Comparison of ENCODE assay signal across 29 mouse cellular contexts in the genomic region with DNA sequence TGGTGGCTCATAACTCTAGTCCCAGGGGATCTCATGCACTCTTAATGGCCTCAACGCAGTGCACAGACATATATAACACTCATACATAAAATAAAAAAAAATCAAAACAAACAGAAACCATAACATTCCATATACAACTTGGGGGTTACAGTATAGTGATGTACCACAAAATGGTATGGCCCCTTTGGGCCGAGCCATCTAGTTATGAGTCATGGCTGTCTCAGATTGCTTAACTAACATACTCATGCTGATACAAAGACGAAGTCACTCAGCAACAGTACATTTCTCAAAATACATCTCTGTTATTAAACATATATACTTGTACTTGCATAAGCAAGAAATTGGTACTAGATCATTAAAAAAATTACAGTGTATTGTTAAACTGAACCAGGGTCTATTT. TPM values are rescaled to one million over a fixed set of nuclear protein-coding genes. Genes with fewer than 3 reads are reported as not detected.
"Had no signal": no experiment of that assay in that cellular context is flagged by ENCODE, and none has a peak within 500 bp of the region (broad histone marks: within the 10 kb centered on the region; RNA-seq: fewer than 3 reads in every experiment).

No protein-coding gene starts in this region.

- H3K27ac ChIP-seq: gastrocnemius, adult 2 months; heart, embryonic 10.5 days; hindbrain, embryonic 10.5 days; hindbrain, embryonic 12.5 days; hindbrain, embryonic 14.5 days; intestine, embryonic 15.5 days; layer of hippocampus, adult 2 months; left cerebral cortex, adult 2 months; limb, embryonic 10.5 days; limb, embryonic 12.5 days; liver, embryonic 13.5 days had no signal

- H3K4me3 ChIP-seq: gastrocnemius, adult 2 months; heart, embryonic 10.5 days; heart, embryonic 12.5 days; hindbrain, embryonic 10.5 days; hindbrain, embryonic 12.5 days; intestine, embryonic 15.5 days; layer of hippocampus, adult 2 months; left cerebral cortex, adult 2 months; limb, embryonic 10.5 days; limb, embryonic 12.5 days; liver, embryonic 13.5 days had no signal

- H3K9ac ChIP-seq: heart, embryonic 12.5 days; hindbrain, embryonic 12.5 days; hindbrain, embryonic 14.5 days; intestine, embryonic 15.5 days; limb, embryonic 12.5 days; liver, embryonic 13.5 days had no signal

- DNase-seq: gastrocnemius, adult 2 months; gastrocnemius, postnatal 10 days; gastrocnemius, postnatal 25 days; heart, adult 18-20 months; heart, postnatal 10 days; heart, postnatal 4 days; kidney, adult 18-20 months; kidney, adult 8-10 months; kidney, postnatal 10 days; kidney, postnatal 25 days; kidney, postnatal 4 days; liver; liver, embryonic 13.5 days had no signal

- H3K36me3 ChIP-seq: heart, embryonic 10.5 days; heart, embryonic 12.5 days; hindbrain, embryonic 10.5 days; hindbrain, embryonic 12.5 days; intestine, embryonic 15.5 days; limb, embryonic 10.5 days; limb, embryonic 12.5 days; liver, embryonic 13.5 days had no signal

- H3K9me3 ChIP-seq: heart, embryonic 10.5 days; hindbrain, embryonic 12.5 days; intestine, embryonic 15.5 days; limb, embryonic 10.5 days; liver, embryonic 13.5 days had no signal

- ATAC-seq: hindbrain, embryonic 16.5 days; inflammation-experienced regulatory T-cells, adult 6 months; intestine, embryonic 15.5 days; intestine, postnatal 0 days had no signal

- H3K4me1 ChIP-seq: hindbrain, embryonic 12.5 days; intestine, embryonic 15.5 days; limb, embryonic 10.5 days; limb, embryonic 12.5 days; liver, embryonic 13.5 days had no signal

- H3K4me2 ChIP-seq: heart, embryonic 12.5 days; hindbrain, embryonic 12.5 days; hindbrain, embryonic 14.5 days; intestine, embryonic 15.5 days; limb, embryonic 12.5 days; liver, embryonic 11.5 days; liver, embryonic 13.5 days had no signal

RNA-seq across cellular contexts. Expression of a gene that starts 23.7 kb away (rescaled TPM):
- polyA plus RNA-seq: heart, embryonic 14.5 days; heart, embryonic 16.5 days; inflammation-experienced regulatory T-cells, adult 6 months; intestine, embryonic 15.5 days; intestine, postnatal 0 days; liver, embryonic 11.5 days; liver, embryonic 13.5 days had no signal
